Mouse (Mus musculus) embryo, embryonic 10.5 days (tissue): ENCODE measurements around the gene Npnt.

ENCODE experiments used
- DNase-seq: peaks from one replicate; pipeline ENCODE4 v3.0.0-alpha.2; 2015; ENCODE audit warnings: low spot score

Npnt gene

GRCm38 (mm10) chr3:132949791-132950528 is at the start of gene Npnt:
Gene Npnt, minus strand, starts transcription at chr3:132950291.
- peak; percentile 61 for DNase-seq

DNA sequence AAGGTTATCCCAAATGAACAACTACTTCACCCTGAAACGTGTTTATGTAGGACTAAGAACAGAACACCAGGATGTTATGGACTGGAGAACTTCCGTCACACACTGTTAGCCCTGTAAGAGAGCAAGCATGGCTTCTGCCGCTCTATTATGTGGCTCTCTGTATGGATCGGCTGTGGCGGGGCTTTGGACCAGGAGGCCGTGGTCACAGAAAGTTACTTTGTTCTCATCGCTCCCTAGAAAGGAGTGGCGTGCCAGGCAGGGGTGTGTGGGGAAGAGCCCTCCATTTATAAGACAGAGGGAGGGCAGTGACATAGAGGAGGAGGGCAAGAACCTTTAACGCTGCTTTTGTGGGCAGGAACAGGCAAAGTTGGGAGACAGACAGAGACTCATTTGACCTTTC is 46.2 kb upstream of the Npnt start:
- no peak for DNase-seq

DNA sequence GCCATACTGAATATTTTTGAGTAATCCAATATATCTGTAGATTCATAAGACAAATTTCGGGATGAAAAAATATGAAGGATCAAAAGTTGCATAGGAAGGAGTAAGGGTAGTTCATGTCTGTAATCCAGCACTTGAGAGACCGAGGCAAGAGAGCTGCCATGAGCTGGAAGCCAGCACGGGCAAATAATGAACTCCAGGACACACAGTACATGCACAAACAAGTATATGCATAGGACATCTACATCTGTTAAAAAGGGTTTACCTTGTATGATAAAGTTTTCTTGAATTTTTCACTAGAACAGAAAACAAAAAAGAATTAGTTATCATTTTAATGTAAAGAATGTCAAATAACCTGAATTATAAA is 45.8 kb upstream of the Npnt start:
- DNase-seq = no peak

GRCm38 (mm10) chr3:132995172-132995903 is 45.2 kb upstream of the Npnt start:
- no peak for DNase-seq

DNA sequence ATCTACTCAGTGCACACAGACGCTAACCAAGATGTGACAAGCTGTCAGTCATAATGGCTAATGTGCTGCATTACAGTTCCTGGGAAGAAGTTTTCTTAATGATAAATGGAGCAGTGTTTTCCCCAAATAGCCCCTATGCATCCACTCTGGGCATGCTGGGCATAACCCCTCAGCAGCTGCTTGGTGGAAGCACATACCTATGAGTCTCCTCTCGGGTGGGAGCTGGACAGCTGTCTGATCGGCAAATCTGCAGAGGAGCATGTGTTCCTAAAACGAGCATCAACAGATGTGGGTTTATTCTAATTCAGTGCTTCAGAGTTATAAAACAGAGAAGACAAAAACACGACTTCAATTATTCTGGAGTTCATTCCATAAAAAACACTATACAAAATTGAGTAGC is 36.1 kb upstream of the Npnt start:
- DNase-seq = no peak

GRCm38 (mm10) chr3:132983845-132984485 is 33.9 kb upstream of the Npnt start:
- peak; percentile 11 for DNase-seq

GRCm38 (mm10) chr3:132981968-132982367 is 31.9 kb upstream of the Npnt start:
- DNase-seq = no peak

GRCm38 (mm10) chr3:132979781-132980461 is 29.8 kb upstream of the Npnt start:
- DNase-seq = no peak

DNA sequence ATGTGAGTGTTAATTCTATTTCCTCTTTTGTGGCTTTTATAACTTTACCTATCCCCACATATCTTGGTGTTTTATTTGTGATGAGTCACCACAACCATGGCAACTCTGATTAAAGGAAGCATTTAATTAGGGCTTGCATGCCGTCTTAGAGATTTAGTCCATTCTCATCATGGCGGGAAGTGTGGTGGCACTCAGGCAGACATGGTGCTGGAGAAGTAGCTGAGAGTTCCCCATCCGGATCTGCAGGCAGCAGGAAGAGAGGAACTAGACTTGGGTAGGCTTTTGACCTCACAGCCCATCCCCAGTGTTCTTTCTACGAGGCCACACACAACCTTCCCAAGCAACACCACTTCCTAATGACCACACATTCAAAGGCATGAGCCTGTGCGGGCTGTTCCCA is 16.2 kb upstream of the Npnt start:
- no peak for DNase-seq

DNA sequence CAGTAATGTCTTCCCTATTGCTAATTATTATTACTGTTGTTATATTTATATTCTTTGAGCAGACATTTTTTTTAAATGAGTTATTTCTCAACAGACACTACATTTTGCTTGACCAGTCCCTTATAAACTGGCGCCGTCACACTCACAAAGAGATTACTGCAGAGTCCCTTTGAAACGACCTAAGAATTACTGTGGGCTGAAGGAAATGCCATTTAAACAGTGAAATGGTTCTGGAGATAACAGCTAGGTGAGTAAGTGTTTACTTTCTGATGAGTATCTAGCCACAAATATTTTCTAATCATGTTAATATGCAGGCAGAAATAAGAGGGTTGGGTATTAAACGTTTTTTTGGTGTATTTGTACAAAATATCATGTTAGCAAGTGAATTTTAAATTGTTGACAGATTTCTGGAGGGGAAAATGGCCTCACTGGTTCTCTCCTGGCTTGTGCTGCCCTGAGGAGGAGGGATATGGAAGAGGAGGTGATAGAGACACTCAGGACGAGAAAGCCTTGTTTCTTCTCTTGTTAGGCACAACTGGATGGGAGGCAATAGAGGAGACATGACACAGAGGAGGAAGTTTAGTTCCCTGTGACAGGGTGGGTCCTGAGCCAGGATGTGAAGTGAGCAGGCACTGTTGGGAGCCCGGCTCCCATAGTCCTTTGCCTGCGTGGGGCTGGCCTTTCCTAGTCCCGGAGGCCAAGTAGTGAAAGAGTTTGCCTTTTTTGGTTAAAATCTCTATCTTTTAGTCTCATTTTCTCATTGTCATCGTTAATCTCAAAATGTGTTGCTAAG is 14.8 kb upstream of the Npnt start:
- no peak for DNase-seq

- DNase-seq = no peak
Measured at GRCm38 (mm10) chr3:132962631-132963361, 12.7 kb upstream of the Npnt start.

DNA sequence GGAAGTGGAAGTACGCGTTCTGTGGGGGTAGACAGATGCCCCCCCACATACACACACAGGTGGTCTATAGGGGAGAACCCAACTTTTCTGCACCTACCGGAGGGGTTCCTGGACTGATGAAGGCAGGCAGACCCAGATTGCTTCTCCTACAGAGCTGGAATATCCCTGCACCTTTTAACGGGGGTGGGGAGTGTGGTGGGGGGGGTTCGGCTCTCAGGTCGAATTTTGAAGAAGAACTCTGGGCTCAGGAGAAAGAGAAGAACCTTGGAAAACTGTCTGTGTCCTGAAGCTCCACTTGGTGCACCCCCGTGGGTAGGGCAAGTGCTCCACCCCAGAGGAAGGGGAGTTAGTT is 414 bp upstream of the Npnt start:
- no peak for DNase-seq

GRCm38 (mm10) chr3:132949380-132949790 is 706 bp downstream of the Npnt start:
- peak; percentile 55 for DNase-seq

GRCm38 (mm10) chr3:132948298-132948795 is 1.7 kb downstream of the Npnt start:
- no peak for DNase-seq

- no peak for DNase-seq
Measured at GRCm38 (mm10) chr3:132946086-132946485, 4.0 kb downstream of the Npnt start.

GRCm38 (mm10) chr3:132945669-132946068 is 4.4 kb downstream of the Npnt start:
- no peak for DNase-seq

DNA sequence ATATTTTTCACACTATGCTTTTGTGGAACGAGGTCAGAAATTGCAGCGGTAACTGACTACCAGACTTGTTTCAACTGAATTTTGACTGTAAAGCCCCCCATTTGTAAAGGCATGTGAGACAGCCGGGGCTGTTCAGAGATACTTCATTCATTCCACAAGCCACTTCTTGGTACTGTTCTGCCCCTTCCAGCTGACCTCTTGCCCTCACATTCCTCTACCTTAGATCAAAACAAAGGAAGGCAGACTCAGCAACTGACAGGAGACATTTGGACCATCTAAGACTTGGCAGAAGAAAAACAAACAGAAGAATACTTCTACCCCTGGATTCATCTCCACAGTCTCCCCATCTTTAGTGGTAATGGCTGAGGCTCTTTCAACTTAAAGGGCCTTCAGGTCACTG is 5.5 kb downstream of the Npnt start:
- DNase-seq = peak; percentile 42

DNA sequence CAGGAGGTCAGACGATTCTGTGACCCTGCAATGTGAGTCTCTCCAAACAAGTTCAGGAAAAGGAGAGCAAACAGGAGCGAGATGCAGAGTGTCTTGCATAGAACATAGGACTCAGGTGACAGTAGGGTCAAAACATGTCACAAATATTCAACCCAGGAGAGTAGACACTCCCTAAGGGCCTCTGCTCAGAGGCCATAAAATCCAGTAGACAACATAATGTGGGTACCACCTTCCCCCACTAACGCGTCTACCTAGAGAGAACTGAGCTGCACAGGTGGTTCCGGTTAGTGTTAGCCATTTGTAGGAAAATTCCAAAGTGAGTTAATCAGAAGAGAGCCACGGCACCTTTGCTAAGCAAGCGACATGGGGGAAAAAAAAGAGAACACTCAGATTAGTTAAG is 5.9 kb downstream of the Npnt start:
- DNase-seq = peak; percentile 62

GRCm38 (mm10) chr3:132942778-132943177 is 7.3 kb downstream of the Npnt start:
- no peak for DNase-seq

DNA sequence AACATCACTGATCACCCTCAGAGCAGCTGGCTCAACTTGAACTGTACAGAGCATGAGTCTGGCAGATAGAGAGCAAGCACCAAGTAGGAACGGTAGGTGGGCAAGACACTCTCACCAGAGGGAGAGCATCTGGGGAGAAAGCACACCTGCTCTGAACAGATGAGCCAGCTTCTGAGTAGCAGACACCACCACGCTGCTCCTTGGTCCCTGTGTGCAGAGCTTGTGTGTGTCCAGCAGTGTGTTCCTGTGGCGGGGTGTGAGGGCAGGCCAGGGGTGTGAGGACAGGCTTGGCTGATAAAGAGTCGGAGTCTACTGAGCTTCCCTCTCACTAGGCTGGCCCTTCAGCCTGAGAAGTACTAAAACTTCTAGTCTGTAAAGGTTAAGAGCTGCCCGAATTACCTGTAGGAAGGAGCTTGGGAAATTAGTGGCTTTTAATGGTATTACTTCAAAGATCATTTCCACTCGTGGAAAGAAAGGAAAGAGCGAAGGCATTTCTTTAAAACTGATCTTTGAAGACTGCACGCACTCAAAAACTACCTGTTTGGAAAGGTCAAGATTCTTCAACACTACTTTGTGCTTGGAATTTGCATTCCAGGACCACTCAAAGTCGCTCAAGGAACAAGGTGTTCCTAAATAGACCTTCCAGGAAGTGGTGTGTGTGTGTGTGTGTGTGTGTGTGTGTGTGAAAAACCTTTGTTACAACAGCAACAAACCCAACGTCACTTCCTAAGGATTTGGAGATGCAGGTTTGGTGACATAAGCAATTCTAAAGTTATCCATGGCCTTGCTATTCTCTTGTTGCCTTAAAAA is 9.7 kb downstream of the Npnt start:
- no peak for DNase-seq
